Mouse (Mus musculus) frontal cortex, postnatal 36 days (tissue): ENCODE measurements at regions not wholly inside any gene's neighbourhood (a gene's known extent, or its start where the extent isn't known, plus 50 kb on each side); places are given as distances from the start of the nearest gene placed in this dataset.

Source experiments
- DNase-seq, 2 experiments: peaks; one replicate each; pipeline ENCODE4 v3.0.0; 2022; ENCODE audit warnings: low spot score in 2 of 2

DNA sequence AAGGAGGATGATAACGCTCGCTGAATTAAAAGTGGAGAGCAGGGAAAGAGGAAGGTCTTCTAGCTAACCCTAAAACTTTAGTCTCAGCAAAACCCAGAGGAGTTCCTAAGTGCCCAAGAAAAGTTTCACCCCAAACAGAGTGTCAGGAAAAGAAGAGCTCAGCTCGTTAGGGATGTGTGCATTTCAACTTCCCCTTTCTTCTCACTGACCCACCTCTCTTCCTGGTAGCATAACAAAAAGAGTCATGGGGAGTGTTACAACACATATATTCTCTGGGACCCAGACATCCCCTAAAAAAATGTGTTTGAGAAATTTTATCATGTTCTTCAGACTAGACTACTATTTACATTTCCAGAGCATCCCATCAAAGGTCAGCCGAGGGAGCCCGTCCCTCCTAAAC lies 432.6 kb downstream of the Mctp2 start:
- no peak for DNase-seq

DNA sequence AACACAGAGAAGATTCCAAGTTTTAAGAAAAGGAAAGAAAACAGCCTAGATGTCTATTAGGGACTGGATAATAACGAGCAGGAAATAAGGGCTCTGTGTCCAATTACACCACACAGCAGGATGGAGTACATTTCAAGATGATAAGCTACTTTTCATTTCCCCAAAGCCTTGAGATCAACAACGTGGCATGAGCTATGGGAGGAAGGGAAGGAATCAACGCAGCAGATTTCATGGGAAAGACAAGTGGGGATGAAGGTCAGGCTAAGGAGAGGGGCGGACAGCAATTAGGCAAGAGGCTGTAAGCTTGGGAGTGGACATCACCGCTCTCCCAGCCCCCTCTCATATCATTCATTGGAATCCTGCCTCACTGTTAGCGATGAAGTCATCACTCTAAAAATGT lies 433.5 kb downstream of the Mctp2 start:
- DNase-seq, result no peak

DNA sequence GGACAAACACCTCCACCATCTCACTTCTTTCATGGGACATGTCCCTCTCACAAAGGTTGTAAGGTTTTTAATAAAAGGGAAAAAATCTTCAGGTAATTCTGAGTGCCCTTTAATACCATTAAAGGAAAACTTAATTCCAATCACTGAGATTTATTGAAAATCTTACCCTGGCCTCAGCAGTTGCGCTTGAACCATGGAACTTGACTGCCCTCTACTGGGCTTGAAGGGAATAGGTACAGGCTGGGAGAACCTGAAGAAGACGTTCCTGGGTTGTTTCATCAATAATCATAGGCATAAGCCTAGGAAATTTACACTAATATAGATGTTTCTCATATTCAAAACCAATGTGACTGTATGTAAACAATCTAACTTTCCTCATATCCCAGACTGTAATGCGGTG lies 439.3 kb downstream of the Mctp2 start:
- DNase-seq, result peak; percentile 13 to 52

DNA sequence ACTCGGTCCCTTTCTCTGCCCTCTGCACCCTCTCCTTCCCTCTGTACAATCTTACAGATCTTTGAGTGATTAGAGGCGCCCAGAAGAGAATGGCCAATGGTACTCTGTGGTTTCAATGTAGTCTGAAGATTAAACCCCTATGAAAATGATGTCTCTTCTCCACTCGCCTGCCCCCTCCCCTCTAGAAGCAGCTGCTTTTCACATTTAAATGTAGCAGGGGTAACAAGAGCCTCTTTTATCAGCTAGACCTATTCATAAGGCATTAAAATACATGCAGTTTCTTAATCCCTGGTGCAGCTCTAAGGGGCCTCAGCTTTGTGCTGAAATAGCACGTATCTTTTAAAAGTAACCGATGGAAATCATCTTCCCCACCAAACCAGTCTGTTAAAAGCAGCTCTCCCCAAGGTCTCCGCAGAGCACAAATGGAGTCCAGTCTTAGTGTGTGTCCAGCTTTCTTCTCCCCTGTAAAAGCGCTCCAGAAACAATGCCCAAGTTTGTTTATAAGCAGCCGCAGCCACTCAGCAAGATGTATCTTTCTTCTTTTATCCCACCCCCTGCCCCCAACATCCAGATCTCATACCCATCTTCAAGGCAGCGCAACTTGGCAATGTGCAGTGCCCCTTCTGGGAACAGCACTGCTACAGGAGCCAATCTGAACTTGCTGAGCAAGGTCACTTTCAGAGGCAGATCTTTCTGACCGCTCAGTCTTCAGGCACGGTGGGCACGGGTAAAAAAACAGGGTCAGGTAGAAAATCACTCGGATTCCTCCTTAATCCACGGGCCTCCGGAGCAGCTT lies 440.8 kb downstream of the Mctp2 start:
- DNase-seq, result no peak

DNA sequence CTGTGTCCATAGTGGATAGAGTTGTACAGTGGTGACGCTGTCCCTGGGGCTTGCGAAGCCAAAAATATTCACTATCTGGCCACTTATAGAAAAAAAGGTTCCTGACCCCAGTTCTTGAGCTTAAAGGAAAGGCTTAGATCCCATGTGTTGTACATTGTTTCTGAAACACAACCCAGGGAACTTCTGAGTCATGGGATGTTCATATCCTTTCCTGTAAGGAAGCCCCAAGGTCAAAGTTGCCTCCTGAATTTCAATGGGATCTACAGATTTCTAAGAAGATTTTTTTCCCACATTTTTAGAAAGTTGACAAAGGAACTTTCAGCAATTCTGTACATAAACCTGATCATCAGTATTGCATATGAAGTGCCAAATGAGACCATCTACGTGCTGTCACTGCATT lies 453.5 kb downstream of the Mctp2 start:
- DNase-seq, result no peak

DNA sequence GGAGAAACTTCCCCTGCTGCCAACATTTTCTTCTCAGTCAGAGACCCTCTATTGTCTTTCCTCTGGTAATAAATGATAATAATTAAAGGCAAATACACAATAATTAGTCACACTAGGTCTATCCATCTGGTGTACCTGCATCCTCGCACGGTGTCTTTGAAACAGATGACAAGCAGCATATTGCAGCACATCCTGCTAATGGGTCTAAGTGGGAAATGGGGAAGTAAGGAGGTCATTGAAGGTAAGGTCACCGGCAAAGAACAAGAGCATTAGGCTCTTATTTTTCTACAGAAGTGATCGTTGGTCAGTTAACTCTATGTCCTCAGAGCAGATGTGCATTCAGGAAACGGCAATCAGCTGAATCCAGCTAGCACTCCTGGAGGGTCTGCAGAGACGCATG lies 457.2 kb downstream of the Mctp2 start:
- DNase-seq, result no peak

DNA sequence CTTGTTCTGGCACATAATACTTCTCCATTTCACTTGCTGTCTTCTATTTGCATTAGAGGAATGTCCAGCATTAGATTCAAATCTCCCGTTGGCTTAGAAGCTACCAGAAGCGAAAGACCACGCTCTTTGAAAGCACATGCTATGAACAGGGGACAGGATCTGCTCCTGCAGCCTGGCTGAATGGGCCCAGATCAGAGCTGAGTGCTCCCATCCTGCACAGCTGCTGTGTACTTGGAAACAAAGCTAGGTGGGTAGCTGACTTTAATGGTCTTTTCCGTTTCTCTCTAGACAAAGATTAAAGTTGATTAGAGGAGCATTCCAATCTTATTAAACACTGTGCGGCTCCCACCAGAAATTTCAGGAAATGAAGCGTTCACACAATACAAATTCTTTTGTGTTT lies 468.6 kb downstream of the Mctp2 start:
- no peak for DNase-seq

DNA sequence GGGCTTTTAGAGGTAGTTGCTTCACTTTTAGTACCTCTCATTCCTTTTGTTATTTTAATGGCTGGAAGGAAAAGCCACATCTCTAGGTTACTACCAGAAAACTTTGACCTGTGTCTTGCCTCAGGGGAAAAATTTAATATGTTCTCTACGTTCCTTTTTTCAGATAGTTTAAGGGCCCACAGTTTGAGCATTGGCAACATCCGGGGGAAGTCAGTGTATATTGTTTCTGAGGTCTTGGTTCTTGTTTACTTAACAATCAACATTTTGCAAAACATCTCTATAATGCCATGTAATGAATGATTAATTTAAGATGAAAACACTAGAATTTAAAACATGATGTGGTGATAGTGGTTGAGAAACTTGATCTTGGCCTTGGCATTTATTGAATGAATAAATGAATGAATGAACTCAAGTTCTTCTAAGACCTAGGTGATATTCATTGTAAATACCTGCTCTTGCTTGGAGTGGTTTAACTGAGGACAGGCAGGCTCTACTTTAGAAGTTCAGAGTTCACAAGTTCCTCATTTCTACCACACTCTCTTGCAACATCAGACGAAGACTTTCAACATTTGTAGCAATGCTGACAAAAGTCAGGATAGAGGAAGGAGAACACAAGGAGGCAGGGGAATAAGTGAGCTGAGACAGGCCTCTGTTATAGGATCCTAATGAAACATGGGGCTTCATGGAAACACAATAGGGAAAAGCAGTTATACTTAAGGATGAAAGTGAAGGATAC lies 474.4 kb downstream of the Mctp2 start:
- no peak for DNase-seq

DNA sequence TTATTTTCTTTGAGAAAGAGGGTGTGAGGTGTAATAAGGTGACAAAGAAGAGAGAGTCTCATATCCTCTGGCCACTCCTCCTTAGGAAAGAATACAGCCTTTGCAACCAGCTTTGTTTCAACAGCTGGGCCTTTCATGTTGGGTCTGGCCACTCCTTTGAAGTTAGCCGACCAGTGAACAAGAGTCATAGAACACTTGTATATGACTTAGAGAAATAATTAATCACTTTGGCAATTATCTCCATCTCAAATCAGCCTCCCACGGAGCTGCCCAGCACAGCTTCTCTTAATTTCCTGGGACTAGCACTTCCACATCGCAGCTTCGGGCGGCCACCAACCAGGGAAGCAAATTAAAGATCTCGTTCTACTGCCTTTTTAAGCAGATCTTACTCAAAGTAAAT lies 476.8 kb downstream of the Mctp2 start:
- DNase-seq, result no peak

DNA sequence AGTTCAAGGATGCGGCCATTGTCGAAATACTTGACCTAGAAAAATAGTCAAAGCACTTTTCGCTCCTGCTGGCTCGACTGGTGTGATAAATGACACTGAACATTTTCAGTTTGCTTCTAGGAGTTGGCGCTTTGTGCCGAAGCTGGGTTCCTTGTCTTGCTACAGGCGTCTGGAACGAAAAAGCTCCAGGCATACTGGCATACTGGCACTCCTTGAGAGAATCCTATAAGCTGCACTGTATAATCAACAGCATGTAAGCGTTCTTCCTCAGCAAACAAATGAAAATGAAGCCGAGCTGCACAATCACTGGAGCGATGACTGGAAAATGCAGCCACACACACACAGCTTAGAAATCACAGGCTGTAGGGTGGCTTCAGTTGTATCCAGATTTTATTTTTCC lies 464.9 kb upstream of the Gm10295 start:
- DNase-seq, result peak; percentile 5 to 16

DNA sequence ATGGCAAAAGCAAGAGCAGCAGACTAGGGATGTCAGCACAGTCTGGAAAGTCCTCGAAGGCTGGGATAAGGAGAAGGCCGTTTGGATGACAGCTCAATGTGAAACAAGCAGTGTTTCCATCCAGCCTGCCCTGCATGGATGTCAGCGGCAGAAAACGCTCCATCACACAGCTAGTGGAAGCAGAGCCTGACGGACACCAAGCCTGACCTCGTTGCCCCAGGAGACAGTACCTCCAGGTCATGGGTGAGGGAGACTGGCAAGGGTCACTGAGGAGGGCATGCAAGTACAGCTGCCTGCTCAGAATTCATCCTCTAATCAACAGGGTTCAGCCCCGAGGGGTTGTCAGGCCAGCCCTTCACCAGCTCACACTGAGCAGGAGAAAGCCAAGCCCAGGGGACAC lies 442.9 kb upstream of the Gm10295 start:
- DNase-seq, result no peak

DNA sequence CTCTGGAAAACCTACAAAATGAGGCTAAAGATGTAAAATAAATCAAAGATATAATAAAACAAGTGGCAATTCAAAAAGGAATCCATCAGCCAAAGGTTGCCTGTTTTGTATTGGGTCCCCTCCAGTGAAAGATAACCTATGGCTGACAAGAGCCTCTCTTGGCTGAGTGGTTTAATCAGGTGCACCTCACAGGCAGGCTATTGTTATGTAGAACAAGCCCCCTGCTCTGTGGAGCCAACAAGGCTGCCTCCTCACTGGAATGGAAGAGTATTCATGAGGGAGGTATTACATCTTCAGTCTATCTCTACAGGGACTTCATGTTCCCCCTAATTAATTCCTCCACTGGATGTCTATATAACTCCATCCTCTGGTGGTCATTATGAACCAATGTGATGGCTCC lies 437.1 kb upstream of the Gm10295 start:
- DNase-seq, result no peak

DNA sequence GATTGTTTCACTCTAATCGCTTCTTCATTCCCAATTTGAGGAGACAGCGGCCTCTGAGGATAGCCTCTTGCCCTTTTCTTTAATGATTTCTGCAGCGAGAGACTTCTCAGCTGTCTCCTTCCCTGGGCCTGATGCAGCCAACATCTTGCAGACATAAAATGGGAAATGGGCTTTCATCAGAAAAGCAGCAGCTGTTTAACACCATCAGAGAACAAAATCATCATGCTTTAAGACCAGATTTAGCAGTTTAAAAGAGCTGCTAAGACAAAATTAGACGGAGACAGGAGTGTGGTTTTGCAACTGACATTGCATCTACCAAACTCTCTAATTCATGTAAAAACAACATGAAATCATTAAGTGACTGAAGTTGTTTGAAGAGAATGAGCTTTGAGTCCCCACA lies 431.2 kb upstream of the Gm10295 start:
- DNase-seq, result peak in 1 of 2 experiments; percentile 5

DNA sequence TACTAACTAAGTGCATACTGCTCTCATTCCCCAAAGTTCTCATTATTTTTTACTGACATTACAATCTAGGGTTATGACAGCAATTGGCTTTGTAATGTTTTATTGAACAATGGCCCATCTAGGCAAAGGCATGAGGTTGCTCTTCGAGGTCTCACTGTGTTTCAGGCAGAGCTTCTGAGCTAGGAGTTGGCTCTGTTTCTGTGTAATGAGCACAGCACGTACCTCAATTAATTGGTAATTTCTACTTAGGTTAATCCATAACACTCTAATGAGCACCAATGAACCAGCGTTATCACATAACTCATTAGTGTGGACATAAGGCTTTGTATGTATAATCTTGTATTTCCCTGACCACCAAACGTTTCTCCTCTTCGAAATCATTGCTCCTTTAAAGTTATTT lies 398.6 kb upstream of the Gm10295 start:
- DNase-seq, result no peak

DNA sequence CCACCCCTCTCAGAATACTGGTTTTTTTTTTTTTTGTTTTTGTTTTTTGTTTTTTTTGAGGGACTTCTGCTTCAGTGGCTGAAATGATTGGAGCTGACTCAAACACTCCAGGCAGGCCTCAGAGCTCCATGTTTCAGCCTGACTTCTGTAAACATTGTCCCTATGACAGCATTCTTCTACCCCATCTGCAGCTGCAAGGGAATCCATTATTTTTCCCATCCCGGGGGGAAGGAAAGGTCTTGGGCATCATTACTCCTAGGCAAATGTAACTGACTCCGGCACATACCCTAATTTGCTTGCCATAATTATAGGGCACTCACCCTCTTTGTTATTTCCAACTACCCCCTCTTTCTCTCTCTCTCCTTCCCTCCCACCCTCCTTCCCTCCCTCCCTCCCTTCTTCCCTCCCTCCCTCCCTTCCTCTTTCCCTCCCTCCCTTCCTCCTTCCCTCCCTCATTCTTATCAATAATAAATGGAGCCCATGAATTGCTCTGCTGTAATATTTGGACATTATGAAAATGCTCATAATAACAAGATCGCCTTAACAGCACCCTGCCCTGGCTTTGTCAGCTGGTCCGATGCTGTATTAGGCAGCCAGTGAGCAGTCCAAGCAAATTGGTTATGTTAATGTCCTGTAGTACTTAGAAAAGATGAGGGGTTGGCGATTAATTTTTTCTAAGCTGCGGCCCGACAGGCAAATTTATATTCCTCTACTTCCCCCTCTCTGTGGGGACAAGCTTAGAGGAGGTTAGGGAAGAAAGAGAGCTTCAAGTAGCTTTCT lies 395.0 kb upstream of the Gm10295 start:
- no peak for DNase-seq

DNA sequence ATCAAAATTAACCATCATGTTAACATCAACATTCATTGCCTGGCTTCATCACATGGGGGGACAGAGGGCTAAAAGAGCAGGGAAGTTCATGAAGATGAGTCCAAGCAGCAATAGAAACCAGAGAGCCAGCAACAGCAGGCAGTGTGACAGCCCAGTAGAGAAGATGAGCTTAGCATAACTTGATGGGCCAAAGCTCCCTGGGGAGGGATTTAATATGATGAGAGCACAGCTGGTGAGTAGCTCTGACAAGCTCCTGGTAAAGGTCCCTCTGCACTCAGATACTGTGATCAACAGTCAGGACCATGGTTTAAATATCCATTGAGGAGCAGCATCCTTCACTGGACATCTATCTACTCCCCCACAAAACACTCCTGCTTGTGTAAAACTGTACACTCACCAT lies 377.2 kb upstream of the Gm10295 start:
- no peak for DNase-seq

DNA sequence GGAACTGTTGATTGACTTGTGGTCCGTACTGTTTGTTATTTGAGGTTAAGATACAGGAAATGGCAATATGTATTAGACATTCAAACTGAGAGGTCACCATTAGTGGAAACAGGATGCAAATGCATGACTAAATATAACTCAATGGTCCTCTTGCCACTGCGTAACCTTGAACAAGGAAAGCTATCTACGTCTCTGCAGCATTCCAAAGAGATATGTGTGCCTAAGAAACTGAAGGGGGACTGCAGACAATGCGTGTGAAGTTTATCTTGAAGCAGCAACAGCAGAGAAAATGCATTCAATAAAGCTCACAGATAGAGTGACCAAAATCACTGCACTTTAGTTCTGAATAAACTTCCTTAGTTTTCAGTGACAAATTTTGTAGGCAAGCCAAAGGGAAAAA lies 356.9 kb upstream of the Gm10295 start:
- no peak for DNase-seq

DNA sequence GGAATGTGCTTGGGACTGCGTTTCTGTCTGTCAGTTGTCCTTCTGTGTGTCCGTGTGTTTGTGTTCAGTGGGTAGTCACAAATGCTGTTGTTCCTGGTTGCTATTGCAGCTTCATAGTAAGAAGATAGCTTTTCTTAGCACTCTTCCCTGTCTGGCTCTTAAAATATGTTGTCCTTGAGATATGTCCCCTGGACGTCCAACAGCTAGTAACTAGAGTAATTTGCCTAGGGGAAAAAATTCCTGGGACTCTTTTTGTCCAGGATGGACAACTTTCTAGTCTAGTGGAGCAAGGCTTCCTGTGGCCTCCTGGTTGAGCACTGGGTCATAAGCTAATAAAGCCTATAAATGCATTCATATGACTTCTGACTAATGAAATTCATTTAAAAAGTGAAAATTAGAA lies 354.9 kb upstream of the Gm10295 start:
- DNase-seq, result no peak

DNA sequence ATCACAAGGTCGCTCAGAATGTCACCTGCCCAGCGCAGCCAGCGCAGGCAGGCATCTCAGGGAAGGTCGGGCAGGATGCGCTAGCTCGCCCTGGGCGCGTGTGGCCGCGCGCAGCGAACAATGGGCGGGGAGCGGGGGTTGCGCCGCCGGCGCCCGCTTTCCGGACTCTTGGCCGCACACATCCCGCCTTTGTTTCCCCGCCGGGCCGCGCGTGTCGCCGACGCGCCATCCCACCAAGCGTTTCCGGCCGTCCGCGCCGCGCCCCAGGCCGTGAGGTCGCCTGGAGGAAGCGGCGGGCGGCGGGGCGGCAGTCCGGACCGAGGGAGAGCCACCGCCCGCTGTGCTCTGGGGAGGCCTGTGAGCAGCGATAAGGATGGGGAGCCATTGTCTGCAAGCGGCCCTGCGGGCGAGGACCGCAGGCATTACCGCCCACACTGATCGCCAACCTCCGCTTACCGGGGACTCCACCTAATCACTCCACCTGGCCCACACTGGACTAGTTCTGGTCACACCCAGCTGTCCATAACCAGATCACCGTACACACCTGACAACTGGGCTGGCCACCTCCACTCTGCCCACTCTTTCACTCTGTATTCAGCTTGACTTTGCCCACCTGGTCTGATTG lies 354.3 kb upstream of the Gm10295 start:
- DNase-seq, result peak; percentile 5 to 16

DNA sequence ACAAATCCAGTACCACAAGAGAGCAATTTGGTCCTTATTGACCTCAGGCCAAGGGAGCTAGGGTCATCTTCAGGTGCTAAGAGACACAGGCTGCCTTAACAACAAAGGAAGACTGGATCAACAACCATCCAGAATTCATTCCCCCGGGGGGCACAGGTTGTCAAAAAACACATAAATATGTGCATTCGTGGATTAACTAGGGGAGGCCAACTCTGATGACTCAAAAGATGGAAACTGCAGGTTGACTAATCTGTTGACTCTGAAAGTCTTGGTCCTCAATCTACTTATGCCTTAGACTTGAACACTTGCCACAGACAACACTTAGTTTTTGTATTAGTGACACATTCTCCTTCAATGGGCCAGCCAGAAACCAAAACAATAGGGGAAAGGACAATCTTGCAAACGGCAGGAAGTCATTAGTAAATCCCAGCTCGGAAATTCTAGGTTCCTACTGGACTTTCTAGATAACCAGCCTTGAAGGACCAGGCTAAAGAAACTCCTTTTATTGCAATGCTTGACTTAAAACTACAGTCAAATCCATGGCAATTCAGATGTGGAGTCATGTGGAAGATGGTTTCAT lies 353.5 kb upstream of the Gm10295 start:
- DNase-seq, result no peak
